ENCODE assay signal across 22 mouse cellular contexts in genomic region chr1:140468315-140468714, GRCm38 (mm10).
"Had no signal": no experiment of that assay in that cellular context is flagged by ENCODE, and none has a peak within 500 bp of the region (broad histone marks: within the 10 kb centered on the region; RNA-seq: fewer than 3 reads in every experiment).

No protein-coding gene starts in this region.

- H3K9me3 ChIP-seq: limb, embryonic 10.5 days; limb, embryonic 13.5 days; liver, embryonic 12.5 days; liver, embryonic 15.5 days; midbrain, embryonic 12.5 days; midbrain, embryonic 15.5 days; neural tube, embryonic 12.5 days; neural tube, embryonic 15.5 days had no signal

- H3K36me3 ChIP-seq: limb, embryonic 10.5 days; limb, embryonic 13.5 days; liver, embryonic 12.5 days; liver, embryonic 15.5 days; midbrain, embryonic 12.5 days; midbrain, embryonic 15.5 days; neural tube, embryonic 12.5 days; neural tube, embryonic 15.5 days had no signal

- H3K27ac ChIP-seq: limb, embryonic 10.5 days; limb, embryonic 13.5 days; liver, embryonic 12.5 days; liver, embryonic 15.5 days; macrophage; midbrain, embryonic 12.5 days; midbrain, embryonic 15.5 days; neural tube, embryonic 12.5 days; neural tube, embryonic 15.5 days; stomach, postnatal 0 days had no signal

- H3K4me3 ChIP-seq: limb, embryonic 10.5 days; limb, embryonic 13.5 days; liver, embryonic 12.5 days; liver, embryonic 15.5 days; midbrain, embryonic 12.5 days; midbrain, embryonic 15.5 days; neural tube, embryonic 12.5 days; neural tube, embryonic 15.5 days had no signal

- H3K9ac ChIP-seq: limb, embryonic 13.5 days; liver, embryonic 12.5 days; liver, embryonic 15.5 days; midbrain, embryonic 12.5 days; midbrain, embryonic 15.5 days; neural tube, embryonic 12.5 days; neural tube, embryonic 15.5 days had no signal

- H3K27me3 ChIP-seq: limb, embryonic 13.5 days; liver, embryonic 12.5 days; liver, embryonic 15.5 days; midbrain, embryonic 12.5 days; midbrain, embryonic 15.5 days; neural tube, embryonic 12.5 days; neural tube, embryonic 15.5 days had no signal

- H3K4me1 ChIP-seq: limb, embryonic 10.5 days; limb, embryonic 13.5 days; liver, embryonic 12.5 days; liver, embryonic 15.5 days; midbrain, embryonic 12.5 days; midbrain, embryonic 15.5 days; neural tube, embryonic 12.5 days; neural tube, embryonic 15.5 days had no signal

- DNase-seq: kidney, adult 9 months; kidney, postnatal 14 days; kidney, postnatal 4 days; liver; lung, adult 18-20 months; lung, postnatal 14 days; right cerebral cortex, adult 18-20 months; right cerebral cortex, postnatal 14 days; right cerebral cortex, postnatal 4 days; thymus, adult 2 months; thymus, postnatal 14 days; thymus, postnatal 4 days had no signal

- H3K4me2 ChIP-seq: limb, embryonic 13.5 days; liver, embryonic 12.5 days; liver, embryonic 15.5 days; midbrain, embryonic 12.5 days; midbrain, embryonic 15.5 days; neural tube, embryonic 12.5 days; neural tube, embryonic 15.5 days had no signal

- ATAC-seq: liver, embryonic 12.5 days; midbrain, embryonic 15.5 days had no signal
